Mouse (Mus musculus): ENCODE results near the gene Fut1.

Fut1 gene

GRCm38 (mm10) chr7:45598960-45599879 is 17.9 kb upstream of the Fut1 start:
- no peak for DNase-seq (ENCODE audit: low read depth, low spot score)

- no peak for DNase-seq (ENCODE audit: low read depth, low spot score)
These were observed 11.3 kb upstream of the Fut1 start for GRCm38 (mm10) chr7:45605704-45606289.

DNA sequence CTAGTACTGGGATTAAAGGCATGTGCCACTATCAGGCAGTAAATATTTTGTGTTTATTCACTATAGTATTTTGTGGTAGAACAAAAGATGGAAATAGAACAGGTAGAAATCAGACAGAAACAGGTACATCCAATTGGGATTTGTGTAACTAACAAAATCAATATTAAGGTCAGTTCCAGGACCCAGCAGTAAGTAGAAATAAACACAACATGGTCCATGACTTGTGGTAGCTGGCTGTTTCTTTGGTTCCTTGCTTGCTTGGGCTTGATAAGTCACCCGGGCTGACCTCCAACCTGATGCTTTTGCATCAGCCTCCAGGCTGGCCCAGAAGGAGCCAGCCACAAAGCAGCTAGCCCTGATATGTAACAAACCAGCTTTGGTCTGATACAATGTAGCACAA is 7.6 kb upstream of the Fut1 start:
- DNase-seq (ENCODE audit: low read depth, low spot score), result no peak

- DNase-seq (ENCODE audit: low read depth, low spot score), result no peak
These were observed 812 bp upstream of the Fut1 start for GRCm38 (mm10) chr7:45616277-45616676.

GRCm38 (mm10) chr7:45618316-45618715 is 1.2 kb downstream of the Fut1 start:
- DNase-seq (ENCODE audit: low read depth, low spot score), result no peak

- no peak for DNase-seq (ENCODE audit: low read depth, low spot score)
These were observed 2.5 kb downstream of the Fut1 start for GRCm38 (mm10) chr7:45619592-45619991.

- peak; percentile 25 for DNase-seq (ENCODE audit: low read depth, low spot score)
These were observed 4.4 kb downstream of the Fut1 start, which contains the start of gene Izumo1 for GRCm38 (mm10) chr7:45621443-45621842. Gene Izumo1 (plus strand): TSS chr7:45621811.

DNA sequence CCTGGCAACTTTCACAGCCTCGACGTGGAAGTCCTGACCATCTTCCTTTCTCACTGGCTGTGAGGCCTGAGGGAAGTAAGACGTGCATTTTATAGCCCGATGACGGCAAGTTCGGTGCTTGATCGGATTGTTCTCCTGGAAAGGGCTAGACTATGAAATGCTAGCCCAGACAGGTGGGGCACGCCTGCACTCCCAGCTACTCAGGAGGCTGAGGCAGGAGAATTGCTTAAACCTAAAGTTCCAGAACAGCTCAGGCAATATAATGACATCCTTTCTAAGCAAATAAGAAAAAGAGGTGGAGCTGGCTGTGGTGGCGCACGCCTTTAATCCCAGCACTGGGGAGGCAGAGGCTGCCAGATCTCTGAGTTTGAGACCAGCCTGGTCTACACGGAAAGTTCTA is 6.4 kb downstream of the Fut1 start:
- no peak for DNase-seq (ENCODE audit: low read depth, low spot score)

DNA sequence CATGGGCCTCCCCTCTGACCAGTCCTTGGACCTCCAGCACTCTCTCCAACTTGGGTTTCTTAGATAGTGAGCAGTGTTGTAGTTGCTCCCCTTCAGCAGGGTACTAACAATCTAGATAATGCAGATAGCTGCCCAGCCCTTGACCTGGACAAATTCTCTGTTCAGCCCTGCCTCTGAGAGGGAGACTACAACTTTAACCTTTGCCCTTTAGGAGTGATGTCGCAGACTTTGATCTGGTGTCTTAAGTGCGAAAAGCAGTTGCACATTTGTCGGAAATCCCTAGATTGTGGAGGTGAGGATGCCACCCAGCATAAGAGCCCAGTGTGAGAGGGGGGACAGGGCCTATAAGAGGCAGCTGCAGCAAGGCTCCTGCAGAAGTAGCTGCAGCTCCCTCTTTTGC is 7.6 kb downstream of the Fut1 start:
- no peak for DNase-seq (ENCODE audit: low read depth, low spot score)

- no peak for DNase-seq (ENCODE audit: low read depth, low spot score)
These were observed 8.4 kb downstream of the Fut1 start for GRCm38 (mm10) chr7:45625481-45625880.

DNA sequence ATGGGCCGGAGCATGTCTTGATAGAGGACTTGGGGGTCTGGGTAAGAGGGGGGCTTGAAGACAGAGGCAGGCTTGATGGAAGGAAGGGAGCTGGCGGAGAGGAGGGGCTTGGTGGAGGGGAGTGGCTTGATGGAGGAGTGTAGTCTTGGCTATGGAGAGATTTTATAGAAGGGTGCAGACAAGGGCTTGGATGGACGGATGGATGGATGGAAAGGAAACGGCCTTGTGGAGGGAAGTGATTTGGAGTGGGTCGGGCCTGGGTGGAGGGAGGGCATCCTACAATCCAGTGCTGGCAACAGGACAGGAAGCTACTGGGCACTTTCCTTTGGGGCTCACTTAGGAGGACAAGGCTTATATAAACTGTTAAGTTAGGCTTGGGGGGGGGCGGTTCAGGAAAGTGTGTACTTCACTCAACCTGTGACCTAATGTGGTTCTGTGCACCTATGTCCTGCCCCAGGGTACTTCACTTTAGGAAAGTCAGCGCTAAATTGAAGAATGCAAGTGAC is 9.5 kb downstream of the Fut1 start:
- no peak for DNase-seq (ENCODE audit: low read depth, low spot score)

- DNase-seq (ENCODE audit: low read depth, low spot score), result no peak
These were observed 10.2 kb downstream of the Fut1 start, which contains the start of gene Rasip1 for GRCm38 (mm10) chr7:45627261-45627660. Gene Rasip1 (plus strand): TSS chr7:45627488.

- peak; percentile 42 for DNase-seq (ENCODE audit: low read depth, low spot score)
These were observed 11.5 kb downstream of the Fut1 start for GRCm38 (mm10) chr7:45628364-45629294.

GRCm38 (mm10) chr7:45630064-45630907 is 13.2 kb downstream of the Fut1 start:
- no peak for DNase-seq (ENCODE audit: low read depth, low spot score)

GRCm38 (mm10) chr7:45632499-45632898 is 15.4 kb downstream of the Fut1 start:
- DNase-seq (ENCODE audit: low read depth, low spot score), result no peak

DNA sequence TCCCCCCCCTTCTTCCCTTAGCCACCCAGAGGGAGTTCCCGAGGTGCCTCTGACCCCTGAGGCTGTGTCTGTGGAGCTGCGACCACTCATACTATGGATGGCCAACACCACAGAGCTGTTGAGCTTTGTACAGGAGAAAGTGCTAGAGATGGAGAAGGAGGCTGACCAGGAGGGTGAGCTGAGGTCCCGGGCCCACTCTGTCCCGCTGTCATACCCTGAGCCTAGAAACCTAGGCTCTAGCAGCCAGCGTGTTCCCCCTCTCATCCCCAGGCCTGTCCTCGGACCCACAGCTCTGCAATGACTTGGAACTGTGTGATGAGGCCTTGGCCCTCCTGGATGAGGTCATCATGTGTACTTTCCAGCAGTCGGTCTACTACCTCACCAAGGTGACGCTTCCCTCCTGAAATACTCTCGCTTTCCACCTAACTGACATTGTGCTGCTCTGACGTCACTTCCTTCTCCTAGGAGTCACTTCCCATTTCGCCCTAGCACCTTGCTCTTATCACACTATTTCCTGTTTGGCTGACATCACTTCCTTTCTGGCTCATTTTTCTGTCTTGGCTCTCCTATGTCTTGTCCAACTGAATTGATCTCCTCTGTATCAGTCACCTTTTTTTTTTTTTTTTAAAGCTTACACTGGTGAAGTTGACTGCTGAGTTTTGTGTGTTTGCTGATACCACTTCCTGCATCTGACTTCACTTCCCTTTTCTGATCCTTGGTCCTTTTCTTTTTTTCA is 18.0 kb downstream of the Fut1 start:
- no peak for DNase-seq (ENCODE audit: low read depth, low spot score)

GRCm38 (mm10) chr7:45635711-45636688 is 18.9 kb downstream of the Fut1 start:
- DNase-seq (ENCODE audit: low read depth, low spot score), result no peak

DNA sequence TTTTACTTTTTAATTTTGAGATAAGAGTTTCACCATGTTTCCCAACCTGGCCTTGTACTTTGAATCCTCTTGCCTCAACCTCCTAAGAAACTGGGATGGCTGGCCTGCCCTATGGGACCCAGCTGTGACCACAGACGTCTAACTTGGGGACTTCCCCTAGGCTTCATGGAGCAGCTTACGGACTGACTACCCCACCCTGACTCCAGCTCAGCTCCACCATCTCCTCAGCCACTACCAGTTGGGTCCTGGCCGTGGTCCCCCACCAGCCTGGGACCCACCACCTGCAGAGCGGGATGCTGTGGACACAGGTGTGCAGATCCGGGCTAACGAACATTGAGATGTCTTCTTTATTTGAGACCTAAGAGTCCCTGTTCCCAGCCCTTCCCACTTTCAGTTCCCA is 20.6 kb downstream of the Fut1 start:
- no peak for DNase-seq (ENCODE audit: low read depth, low spot score)
